Comparison of ENCODE assay signal across 8 mouse cellular contexts in genomic region chr7:68085338-68085737, GRCm38 (mm10).
A peak's percentile ranks its signal among the peaks of the same experiment; 100 is the strongest.
DNase-seq lines count a peak whose midpoint lies in the region; ATAC-seq and TF ChIP-seq lines count a peak whose summit lies in the region.

No protein-coding gene starts in this region.

- 2% methylated on average over 12 of the region's 12 CpGs for WGBS in embryonic facial prominence, embryonic 11.5 days
- WGBS in heart, embryonic 10.5 days: 9% methylated on average over 12 of the region's 12 CpGs
- WGBS in kidney, embryonic 14.5 days: 2% methylated on average over 12 of the region's 12 CpGs
- whole genome bisulfite sequencing in liver, embryonic 16.5 days (ENCODE audit: insufficient replicate concordance): 11% methylated on average over 12 of the region's 12 CpGs

- DNase-seq in left cerebral cortex, adult 2 months (ENCODE audit: extremely low spot score in 1 of 2, low spot score in 2 of 2): peak; percentile 24 to 26
- no peak for DNase-seq in left cerebral cortex, adult 11 months (ENCODE audit: low spot score)
- DNase-seq in embryonic facial prominence, embryonic 11.5 days (ENCODE audit: low spot score): peak; percentile 86
- peak; percentile 77 for DNase-seq in heart, embryonic 10.5 days (ENCODE audit: low spot score)
- DNase-seq in neural tube, embryonic 10.5 days (ENCODE audit: extremely low spot score, low spot score): peak; percentile 69

- intact Hi-C loops in left cerebral cortex, adult 2 months (cut with DNase I): no loop called here

- no peak overlapping the region for H3K4me3 ChIP-seq in left cerebral cortex, adult 2 months
- H3K4me3 ChIP-seq in embryonic facial prominence, embryonic 11.5 days (ENCODE audit: low read depth, low read length): no peak overlapping the region
- H3K4me3 ChIP-seq in heart, embryonic 10.5 days: peak overlapping the region; percentile 19; the same call in 1 of the 2 replicates
- no peak overlapping the region for H3K4me3 ChIP-seq in kidney, embryonic 14.5 days (ENCODE audit: low read length)
- H3K4me3 ChIP-seq in liver, embryonic 16.5 days (ENCODE audit: low read depth, low read length): no peak overlapping the region

- H3K4me2 ChIP-seq in embryonic facial prominence, embryonic 11.5 days (ENCODE audit: low read depth, low read length): no peak overlapping the region
- H3K4me2 ChIP-seq in kidney, embryonic 14.5 days (replicated peaks; ENCODE audit: low read depth, low read length): peak overlapping the region; percentile 27
- H3K4me2 ChIP-seq in liver, embryonic 16.5 days (ENCODE audit: low read depth, low read length): peak overlapping the region; percentile 45; the same call in 1 of the 2 replicates

- no peak; the same call in 1 of the 2 replicates for TF ChIP-seq CTCF in left cerebral cortex, adult 2 months (IDR thresholded peaks at IDR 0.05)

- H3K36me3 ChIP-seq in embryonic facial prominence, embryonic 11.5 days (replicated peaks; ENCODE audit: control insufficient read depth, insufficient read depth, low read depth, low read length): no peaks in the 10 kb centered on the region
- no peaks in the 10 kb centered on the region for H3K36me3 ChIP-seq in heart, embryonic 10.5 days
- H3K36me3 ChIP-seq in kidney, embryonic 14.5 days (ENCODE audit: control insufficient read depth, insufficient read depth, low read length): peaks cover 3% of the 10 kb centered on the region; the same call in 1 of the 2 replicates
- H3K36me3 ChIP-seq in liver, embryonic 16.5 days (ENCODE audit: control insufficient read depth, insufficient read depth): no peaks in the 10 kb centered on the region

- peak overlapping the region; percentile 26; the same call in 1 of the 2 replicates for H3K27ac ChIP-seq in left cerebral cortex, adult 2 months
- peak overlapping the region; percentile 79 for H3K27ac ChIP-seq in embryonic facial prominence, embryonic 11.5 days (replicated peaks; ENCODE audit: low read depth, low read length)
- H3K27ac ChIP-seq in heart, embryonic 10.5 days: peak overlapping the region; percentile 79
- peak overlapping the region; percentile 90 for H3K27ac ChIP-seq in kidney, embryonic 14.5 days (ENCODE audit: low read depth, low read length)
- H3K27ac ChIP-seq in liver, embryonic 16.5 days (ENCODE audit: low read length): no peak overlapping the region

- H3K4me1 ChIP-seq in embryonic facial prominence, embryonic 11.5 days (ENCODE audit: control insufficient read depth, insufficient read depth, low read length): peaks cover 3% of the 10 kb centered on the region; the same call in 1 of the 2 replicates
- H3K4me1 ChIP-seq in heart, embryonic 10.5 days: peaks cover 84% of the 10 kb centered on the region
- peaks cover 44% of the 10 kb centered on the region for H3K4me1 ChIP-seq in kidney, embryonic 14.5 days (ENCODE audit: control insufficient read depth, insufficient read depth, low read length)
- peaks cover 19% of the 10 kb centered on the region for H3K4me1 ChIP-seq in liver, embryonic 16.5 days (ENCODE audit: control insufficient read depth, low read depth, low read length)

- no peaks in the 10 kb centered on the region for H3K9me3 ChIP-seq in embryonic facial prominence, embryonic 11.5 days (replicated peaks; ENCODE audit: control insufficient read depth, low read length)
- H3K9me3 ChIP-seq in heart, embryonic 10.5 days: no peaks in the 10 kb centered on the region
- no peaks in the 10 kb centered on the region for H3K9me3 ChIP-seq in kidney, embryonic 14.5 days (ENCODE audit: control insufficient read depth, low read length)
- H3K9me3 ChIP-seq in liver, embryonic 16.5 days (replicated peaks; ENCODE audit: control insufficient read depth, low read length): no peaks in the 10 kb centered on the region

- no peak overlapping the region for H3K9ac ChIP-seq in embryonic facial prominence, embryonic 11.5 days (replicated peaks; ENCODE audit: low read length)
- no peak overlapping the region; the same call in 1 of the 2 replicates for H3K9ac ChIP-seq in kidney, embryonic 14.5 days (ENCODE audit: low read depth, low read length)
- H3K9ac ChIP-seq in liver, embryonic 16.5 days (ENCODE audit: low read depth, low read length): no peak overlapping the region

- no peaks in the 10 kb centered on the region for H3K27me3 ChIP-seq in embryonic facial prominence, embryonic 11.5 days (ENCODE audit: control insufficient read depth, insufficient read depth, low read length)
- no peaks in the 10 kb centered on the region for H3K27me3 ChIP-seq in heart, embryonic 10.5 days (ENCODE audit: insufficient read depth, poor library complexity, severe bottlenecking)
- H3K27me3 ChIP-seq in kidney, embryonic 14.5 days (ENCODE audit: control insufficient read depth, insufficient read depth, low read length): no peaks in the 10 kb centered on the region
- H3K27me3 ChIP-seq in liver, embryonic 16.5 days (ENCODE audit: control insufficient read depth, insufficient read depth, low read depth, low read length): peaks cover 5% of the 10 kb centered on the region; the same call in 1 of the 2 replicates

- ATAC-seq in embryonic facial prominence, embryonic 11.5 days (replicated peaks; ENCODE audit: insufficient number of reproducible peaks, low FRiP score, low TSS enrichment, low read depth): peak; percentile 84
- ATAC-seq in kidney, embryonic 14.5 days (ENCODE audit: low FRiP score, low TSS enrichment): peak; percentile 71
- ATAC-seq in liver, embryonic 16.5 days (ENCODE audit: low read depth): peak; percentile 53
- ATAC-seq in erythroid progenitor cell, adult 5-6 weeks (replicated peaks; ENCODE audit: low FRiP score, poor library complexity, severe bottlenecking): no peak
